Mouse (Mus musculus) forebrain, embryonic 12.5 days (tissue): ENCODE data around the gene Prkar2b. TPM values are rescaled to one million over a fixed set of nuclear protein-coding genes. Genes with fewer than 3 reads are reported as not detected.

ENCODE experiments used
- ATAC-seq: fragments of 200-750 bp; cut with Nextera tagmentation; 2 replicates; pipeline ENCODE4 v1.8.0; 2017; ENCODE audit warnings: moderate TSS enrichment; ENCODE audit not compliant: low FRiP score
- H3K27ac ChIP-seq: fragments of 300-500 bp; sonication (generic); 2 replicates; pipeline ENCODE4 v1.5.1; 2016; ENCODE audit warnings: mild to moderate bottlenecking
- H3K27me3 ChIP-seq: fragments of 300-500 bp; sonication (generic); 2 replicates; pipeline ENCODE4 v1.6.1; 2016; ENCODE audit warnings: mild to moderate bottlenecking
- H3K36me3 ChIP-seq: fragments of 300-500 bp; sonication (generic); replicated peaks from 2 replicates; pipeline ENCODE4 v1.6.1; 2016; ENCODE audit warnings: mild to moderate bottlenecking
- H3K4me1 ChIP-seq: fragments of 300-500 bp; sonication (generic); 2 replicates; pipeline ENCODE4 v1.6.1; 2016
- H3K4me2 ChIP-seq: fragments of 300-500 bp; sonication (generic); 2 replicates; pipeline ENCODE4 v1.6.1; 2016; ENCODE audit warnings: mild to moderate bottlenecking, moderate library complexity
- H3K4me3 ChIP-seq: fragments of 300-500 bp; sonication (generic); replicated peaks from 2 replicates; pipeline ENCODE4 v1.5.1; 2016; ENCODE audit warnings: mild to moderate bottlenecking
- H3K9ac ChIP-seq: fragments of 300-500 bp; sonication (generic); 2 replicates; pipeline ENCODE4 v1.6.1; 2016; ENCODE audit warnings: mild to moderate bottlenecking
- H3K9me3 ChIP-seq: fragments of 300-500 bp; sonication (generic); 2 replicates; pipeline ENCODE4 v1.6.1; 2016
- WGBS: fragments of 180-500 bp; shearing (Covaris S2); methylation state at CpG from one replicate; pipeline ENCODE4 v1.1.7; 2016; 5-methylcytosine and 5-hydroxymethylcytosine counted together
- polyA plus RNA-seq: library from polyadenylated mRNA; unstranded; fragments of >200 nt; fragmentation: Nextera tagmentation; extraction: Ambion mirVana; gene quantifications from 2 replicates; pipeline ENCODE4 v1.2.1, GENCODE M21; 2016

The Prkar2b gene
- polyA plus RNA-seq, 1 experiment from 2014 or later = 68.4 TPM

DNA sequence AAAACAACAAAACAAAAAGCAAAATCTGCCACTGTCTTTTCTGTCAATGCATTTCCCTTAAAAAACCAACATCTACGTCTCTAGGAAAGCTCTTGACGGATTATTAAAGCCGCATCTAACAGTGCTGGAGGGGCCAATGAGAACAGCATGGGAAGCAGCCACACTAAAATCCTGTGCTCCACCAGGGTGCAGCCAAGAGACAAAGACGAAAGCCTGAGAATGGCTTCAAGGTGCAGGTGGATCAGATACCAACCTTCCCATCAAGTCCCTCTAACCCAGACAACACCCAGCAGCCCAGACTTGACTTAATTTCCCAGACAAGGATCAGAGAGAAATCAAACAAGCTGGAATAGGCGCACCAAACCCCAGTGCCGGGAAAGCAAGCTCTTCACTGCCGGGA is 84.6 kb downstream of the Prkar2b start:
- WGBS = 60% methylated on average over 7 of the region's 7 CpGs
- no peak overlapping the region for H3K4me3 ChIP-seq
- H3K27me3 ChIP-seq = no peaks in the 10 kb centered on the region
- ATAC-seq = no peak
- H3K4me2 ChIP-seq = no peak overlapping the region
- H3K9me3 ChIP-seq = no peaks in the 10 kb centered on the region
- no peak overlapping the region for H3K9ac ChIP-seq
- H3K36me3 ChIP-seq = peaks cover under 1% of the 10 kb centered on the region; the same call in 1 of the 2 replicates
- H3K4me1 ChIP-seq = 0 out of 2 replicates have a peak, but pooled peaks cover 5% of the 10 kb centered on the region
- no peak overlapping the region for H3K27ac ChIP-seq

DNA sequence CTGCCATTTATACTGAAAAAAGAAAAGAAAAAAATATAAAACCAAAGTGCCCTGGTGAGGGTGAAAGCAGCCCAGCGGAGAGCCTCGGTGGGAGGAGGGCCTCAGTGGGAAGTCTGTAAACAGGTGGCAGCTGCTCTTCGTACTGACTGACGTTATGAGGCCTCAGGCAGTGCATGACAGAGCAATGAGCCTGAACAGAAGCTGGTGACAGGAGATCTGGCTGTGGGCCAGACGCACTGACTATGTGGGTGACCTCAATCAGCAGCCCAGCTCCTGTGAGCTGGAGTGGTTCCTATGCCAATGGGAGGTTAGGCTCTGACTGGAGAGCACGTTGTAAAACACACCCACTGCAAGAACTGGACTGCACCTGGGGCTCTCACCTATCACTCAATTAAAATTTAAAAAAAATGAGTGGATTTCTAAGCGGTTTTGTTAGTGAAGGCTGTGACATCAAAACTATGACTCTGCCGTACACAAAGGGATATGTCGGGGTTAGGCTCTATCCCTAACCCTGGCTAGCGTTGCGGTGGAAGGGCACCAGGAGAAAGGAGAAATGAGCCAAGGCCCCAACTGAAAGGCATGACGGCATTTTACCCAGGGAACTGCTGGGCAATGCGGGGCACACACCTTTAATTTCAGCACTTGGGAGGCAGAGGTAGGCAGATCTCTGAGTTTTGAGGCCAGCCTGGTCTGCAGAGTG is 87.5 kb downstream of the Prkar2b start:
- whole genome bisulfite sequencing = 65% methylated on average over 13 of the region's 13 CpGs
- Histone ChIP-seq H3K9ac (no peak overlapping the region), H3K4me3 (no peak overlapping the region), H3K4me1 (0 out of 2 replicates have a peak, but pooled peaks cover 5% of the 10 kb centered on the region), H3K9me3 (no peaks in the 10 kb centered on the region), H3K36me3 (peaks cover 8% of the 10 kb centered on the region; the same call in 1 of the 2 replicates), H3K4me2 (no peak overlapping the region), H3K27me3 (no peaks in the 10 kb centered on the region), H3K27ac (0 out of 2 replicates have a peak overlapping the region, but pooled peaks have one; percentile 25)
- peak; percentile 91 for ATAC-seq

DNA sequence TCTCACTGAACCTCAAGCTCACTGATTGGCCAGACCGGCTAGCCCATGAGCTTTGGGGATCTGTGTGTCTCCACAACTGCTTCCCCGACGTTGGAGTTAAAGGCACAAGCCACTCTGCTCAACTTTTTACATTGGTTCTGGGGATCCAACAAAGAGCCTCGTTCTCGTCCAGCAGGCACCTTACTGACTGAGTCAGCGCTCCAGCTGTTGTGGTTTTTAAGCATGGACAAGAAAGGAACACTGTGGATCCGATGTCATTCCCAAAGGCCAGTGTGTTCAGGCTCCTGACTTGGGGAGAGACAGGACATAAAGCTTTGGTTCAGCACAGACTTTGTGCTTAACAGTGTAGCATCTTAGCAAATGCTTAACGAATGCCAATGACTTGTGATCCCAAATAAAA is 89.5 kb downstream of the Prkar2b start:
- H3K36me3 ChIP-seq = peaks cover 8% of the 10 kb centered on the region; the same call in 1 of the 2 replicates
- 87% methylated on average over 8 of the region's 8 CpGs for WGBS
- H3K27me3 ChIP-seq = no peaks in the 10 kb centered on the region
- H3K9me3 ChIP-seq = no peaks in the 10 kb centered on the region
- no peak for ATAC-seq
- no peak overlapping the region for H3K27ac ChIP-seq
- H3K4me1 ChIP-seq = 0 out of 2 replicates have a peak, but pooled peaks cover 2% of the 10 kb centered on the region
- H3K4me2 ChIP-seq = no peak overlapping the region
- no peak overlapping the region for H3K4me3 ChIP-seq
- H3K9ac ChIP-seq = no peak overlapping the region

DNA sequence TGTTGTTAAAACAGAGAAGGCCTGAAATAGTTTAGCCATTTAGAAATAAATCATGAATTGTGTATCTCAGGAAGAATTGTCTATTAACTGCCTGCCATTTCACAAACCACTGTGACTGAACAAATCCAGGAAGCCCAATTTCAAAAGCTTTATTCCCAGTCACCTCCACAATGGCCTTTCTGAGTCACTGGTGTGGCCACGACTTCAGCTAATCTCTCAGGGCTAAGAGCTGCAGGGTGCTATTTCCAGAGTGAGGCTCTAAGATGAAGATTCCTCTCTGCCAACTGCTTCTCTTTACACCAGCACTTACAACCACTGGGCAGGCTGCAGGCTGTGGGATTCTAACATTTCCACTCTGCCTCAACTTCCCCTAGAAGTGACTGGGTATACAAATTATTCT is 92.0 kb downstream of the Prkar2b start:
- H3K27me3 ChIP-seq = no peaks in the 10 kb centered on the region
- H3K4me3 ChIP-seq = no peak overlapping the region
- H3K4me1 ChIP-seq = 0 out of 2 replicates have a peak, but pooled peaks cover 5% of the 10 kb centered on the region
- H3K4me2 ChIP-seq = no peak overlapping the region
- WGBS = 0% methylated on average over 1 of the region's 1 CpGs
- H3K9me3 ChIP-seq = no peaks in the 10 kb centered on the region
- no peak overlapping the region for H3K9ac ChIP-seq
- no peak overlapping the region for H3K27ac ChIP-seq
- ATAC-seq = no peak
- H3K36me3 ChIP-seq = peaks cover 8% of the 10 kb centered on the region; the same call in 1 of the 2 replicates

- Histone ChIP-seq H3K27ac (no peak overlapping the region), H3K4me1 (0 out of 2 replicates have a peak, but pooled peaks cover 3% of the 10 kb centered on the region), H3K27me3 (no peaks in the 10 kb centered on the region), H3K9ac (no peak overlapping the region), H3K9me3 (no peaks in the 10 kb centered on the region), H3K36me3 (peaks cover 8% of the 10 kb centered on the region), H3K4me3 (no peak overlapping the region), H3K4me2 (no peak overlapping the region)
- 9% methylated on average over 2 of the region's 2 CpGs for WGBS
- peak; percentile 46 for ATAC-seq
Measured at GRCm38 (mm10) chr12:31967536-31967935, 93.6 kb downstream of the Prkar2b start.

DNA sequence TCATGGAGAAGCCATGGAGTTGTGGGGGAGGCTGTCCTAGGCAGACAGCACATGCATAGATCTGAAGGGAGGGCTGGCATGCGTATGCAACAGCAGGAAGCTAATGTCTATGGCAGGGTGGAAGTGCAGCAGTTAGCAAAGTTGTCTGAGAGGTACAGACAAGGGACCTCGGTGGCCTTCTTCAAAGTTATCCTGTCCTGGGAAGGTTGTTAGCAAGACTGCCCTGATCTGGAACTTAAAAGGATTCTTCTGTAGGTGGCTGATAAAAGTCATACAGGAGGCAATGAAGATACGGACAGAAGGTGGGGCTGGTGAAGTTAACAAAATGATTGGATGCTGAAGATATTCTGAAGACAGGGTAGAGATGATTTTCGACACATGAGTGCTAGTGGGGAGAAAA is 94.7 kb downstream of the Prkar2b start:
- H3K9ac ChIP-seq = no peak overlapping the region
- H3K27me3 ChIP-seq = no peaks in the 10 kb centered on the region
- no peak overlapping the region for H3K4me2 ChIP-seq
- no peaks in the 10 kb centered on the region for H3K9me3 ChIP-seq
- WGBS = 83% methylated on average over 4 of the region's 4 CpGs
- no peak overlapping the region for H3K27ac ChIP-seq
- no peak for ATAC-seq
- 0 out of 2 replicates have a peak, but pooled peaks cover 3% of the 10 kb centered on the region for H3K4me1 ChIP-seq
- peaks cover 6% of the 10 kb centered on the region for H3K36me3 ChIP-seq
- H3K4me3 ChIP-seq = no peak overlapping the region

DNA sequence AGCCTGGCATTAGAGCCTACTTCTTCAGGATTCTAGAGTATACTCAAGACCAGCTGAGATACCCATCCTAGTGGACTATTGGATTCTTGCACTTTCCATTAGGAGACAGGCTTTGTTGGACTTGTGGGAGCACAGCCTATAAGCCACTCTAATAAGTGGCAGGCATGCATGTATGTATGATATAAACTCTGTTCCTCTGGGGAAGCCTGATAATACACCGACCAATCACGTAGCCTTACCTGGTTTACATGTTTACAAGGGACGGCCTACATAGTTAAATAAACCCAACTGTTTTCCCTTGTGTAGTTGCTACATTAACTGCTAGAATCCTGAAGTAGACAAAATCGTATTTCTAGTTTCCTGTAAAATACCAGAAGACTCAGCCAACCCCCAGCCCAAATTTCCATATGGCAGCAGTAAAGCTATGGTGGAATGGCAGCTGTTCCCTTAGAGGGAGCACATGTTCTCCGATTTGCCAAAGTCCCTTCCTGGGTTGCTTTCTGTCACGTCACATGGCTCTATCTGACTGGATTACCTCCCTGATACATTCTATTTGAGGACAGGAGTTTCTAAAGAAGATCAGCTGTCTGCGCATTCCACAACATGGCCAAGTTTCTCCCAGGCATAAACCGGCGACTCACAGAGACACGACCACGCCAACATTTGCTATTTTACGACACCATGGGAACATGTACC is 95.4 kb downstream of the Prkar2b start:
- WGBS = 94% methylated on average over 12 of the region's 12 CpGs
- Histone ChIP-seq H3K9ac (no peak overlapping the region), H3K4me3 (no peak overlapping the region), H3K9me3 (no peaks in the 10 kb centered on the region), H3K27ac (no peak overlapping the region), H3K36me3 (no peaks in the 10 kb centered on the region; the same call in none of the 2 replicates), H3K4me2 (no peak overlapping the region), H3K4me1 (0 out of 2 replicates have a peak, but pooled peaks cover 3% of the 10 kb centered on the region), H3K27me3 (no peaks in the 10 kb centered on the region)
- no peak for ATAC-seq

GRCm38 (mm10) chr12:31964074-31964473 is 97.0 kb downstream of the Prkar2b start:
- Histone ChIP-seq H3K4me3 (no peak overlapping the region), H3K4me2 (no peak overlapping the region), H3K27me3 (no peaks in the 10 kb centered on the region), H3K9me3 (no peaks in the 10 kb centered on the region), H3K27ac (no peak overlapping the region), H3K9ac (no peak overlapping the region), H3K36me3 (no peaks in the 10 kb centered on the region; the same call in none of the 2 replicates), H3K4me1 (0 out of 2 replicates have a peak, but pooled peaks cover 3% of the 10 kb centered on the region)
- no peak for ATAC-seq
- WGBS = 87% methylated on average over 6 of the region's 6 CpGs

GRCm38 (mm10) chr12:31955843-31956242 is 105.3 kb downstream of the Prkar2b start:
- Histone ChIP-seq H3K4me1 (0 out of 2 replicates have a peak, but pooled peaks cover 3% of the 10 kb centered on the region), H3K36me3 (no peaks in the 10 kb centered on the region), H3K27ac (no peak overlapping the region), H3K9ac (no peak overlapping the region), H3K4me2 (no peak overlapping the region), H3K4me3 (no peak overlapping the region), H3K9me3 (no peaks in the 10 kb centered on the region), H3K27me3 (no peaks in the 10 kb centered on the region)
- ATAC-seq = no peak
- 85% methylated on average over 4 of the region's 4 CpGs for WGBS

DNA sequence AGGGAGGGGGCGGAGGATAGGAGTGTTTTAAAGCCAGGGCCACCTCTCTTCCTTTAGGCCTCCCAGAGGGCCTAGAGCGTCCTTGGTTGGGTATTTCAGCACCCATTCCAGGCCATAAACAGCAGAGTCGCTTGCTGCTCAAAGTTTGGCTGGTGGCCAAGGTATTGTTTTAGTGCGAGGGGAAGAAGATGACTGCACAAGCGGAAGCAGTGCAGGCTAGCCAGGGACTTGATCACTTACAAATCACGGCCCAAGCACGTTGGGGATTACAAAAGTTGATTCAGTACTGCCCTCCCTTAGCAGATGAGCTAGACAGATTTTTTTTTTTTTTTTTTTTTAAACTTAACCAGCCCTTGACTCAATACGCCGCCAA is 110.5 kb downstream of the Prkar2b start:
- Histone ChIP-seq H3K4me3 (peak overlapping the region; percentile 44), H3K27me3 (no peaks in the 10 kb centered on the region), H3K9ac (no peak overlapping the region), H3K27ac (peak overlapping the region; percentile 75; the same call in 1 of the 2 replicates), H3K4me1 (peaks cover 8% of the 10 kb centered on the region; the same call in 1 of the 2 replicates), H3K36me3 (no peaks in the 10 kb centered on the region), H3K4me2 (peak overlapping the region; percentile 67), H3K9me3 (no peaks in the 10 kb centered on the region)
- WGBS = 9% methylated on average over 9 of the region's 9 CpGs
- ATAC-seq = no peak

DNA sequence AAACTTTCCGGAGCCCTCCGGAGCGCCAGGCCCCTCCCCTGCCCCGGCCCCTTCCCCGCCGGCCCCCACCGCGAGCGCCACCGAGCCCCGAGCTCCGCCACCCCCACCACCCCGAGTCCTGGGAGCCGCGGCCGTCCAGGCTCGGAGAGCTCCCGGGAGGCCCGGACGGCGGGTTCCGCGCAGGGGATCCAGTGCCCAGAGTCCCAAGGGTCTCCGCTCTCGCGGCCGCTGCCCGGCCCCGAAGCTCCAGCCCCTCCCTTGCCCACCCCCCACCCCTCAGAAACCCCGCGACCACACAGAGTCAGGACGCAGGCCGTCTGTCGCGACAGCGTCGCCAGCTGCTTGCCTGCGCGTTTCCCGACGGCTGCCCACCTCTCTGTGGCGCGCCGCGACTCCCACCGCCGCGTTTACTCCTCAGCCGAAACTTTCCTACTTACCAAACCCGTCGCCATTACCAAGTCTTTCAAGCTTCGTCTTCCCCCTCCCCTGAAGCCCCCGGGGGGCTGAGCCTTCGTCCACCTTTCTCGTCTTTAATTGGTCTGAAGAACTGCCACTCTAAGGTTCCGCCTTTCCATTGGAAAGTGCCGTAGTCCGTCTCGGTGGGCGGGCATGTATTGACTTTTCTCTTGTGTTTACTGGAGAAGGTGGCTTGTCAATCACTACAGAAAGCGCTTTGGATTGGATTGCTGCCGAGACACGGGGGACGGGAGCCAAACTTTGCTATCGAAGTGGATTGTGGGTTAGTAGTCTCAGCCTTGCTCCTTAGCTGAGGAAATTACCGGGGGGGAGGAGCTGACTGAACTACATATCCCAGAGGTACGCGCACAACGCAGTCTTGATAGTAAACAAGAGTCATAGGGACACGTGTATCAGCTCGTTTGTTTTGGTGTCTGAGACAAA is 111.1 kb downstream of the Prkar2b start, which contains the start of gene Hbp1:
Gene Hbp1 (minus strand): TSS at position 777 of the 900 bp plus-strand sequence.
- H3K27ac ChIP-seq = peak within 1 kb of the TSS; percentile 99
- WGBS = under 1% methylated on average over 69 of the region's 71 CpGs
- no peaks in the 10 kb centered on the region for H3K27me3 ChIP-seq
- peaks cover 8% of the 10 kb centered on the region; the same call in 1 of the 2 replicates for H3K4me1 ChIP-seq
- H3K4me2 ChIP-seq = peak within 1 kb of the TSS; percentile 67
- peak within 1 kb of the TSS; percentile 95 for H3K9ac ChIP-seq
- peak; percentile 94 for ATAC-seq
- H3K4me3 ChIP-seq = peak within 1 kb of the TSS; percentile 93
- no peaks in the 10 kb centered on the region for H3K36me3 ChIP-seq
- H3K9me3 ChIP-seq = no peaks in the 10 kb centered on the region
